Mouse (Mus musculus) heart, embryonic 14.5 days (tissue): Measurements from ENCODE around the gene Slc11a1. TPM values are rescaled to one million over a fixed set of nuclear protein-coding genes. Genes with fewer than 3 reads are reported as not detected.
"Not testable (repeated sequence)": the region's sequence is repeated elsewhere in the genome, so short reads cannot be mapped to it uniquely, and the experiment has no call there.

Experiments
- ATAC-seq: fragments of 200-750 bp; cut with Nextera tagmentation; 2 replicates; pipeline ENCODE4 v1.8.0; 2017; ENCODE audit warnings: low read depth, moderate TSS enrichment; ENCODE audit not compliant: insufficient number of reproducible peaks, insufficient read depth, low FRiP score
- H3K27ac ChIP-seq, 2 experiments: fragments of 200-500 bp in 1 of 2; fragments of 300-500 bp in 1 of 2; sonication (generic) in 1 of 2; replicated peaks in 1 of 2; 2 replicates each; pipeline ENCODE4 v1.5.1; 2012 to 2014; ENCODE audit warnings: low read depth in 2 of 2, low read length in 2 of 2, control low read depth in 1 of 2, mild to moderate bottlenecking in 1 of 2, mixed read lengths in 1 of 2; ENCODE audit not compliant: control insufficient read depth in 1 of 2, insufficient read depth in 1 of 2
- H3K27me3 ChIP-seq: fragments of 300-500 bp; sonication (generic); 2 replicates; pipeline ENCODE4 v1.6.1; 2014; ENCODE audit warnings: mild to moderate bottlenecking, low read length, control low read depth; ENCODE audit not compliant: control insufficient read depth, insufficient read depth
- H3K36me3 ChIP-seq: fragments of 300-500 bp; sonication (generic); 2 replicates; pipeline ENCODE4 v1.6.1; 2014; ENCODE audit warnings: mild to moderate bottlenecking, control low read depth, low read length, mixed read lengths; ENCODE audit not compliant: control insufficient read depth, insufficient read depth
- H3K4me1 ChIP-seq, 2 experiments: fragments of 200-500 bp in 1 of 2; fragments of 300-500 bp in 1 of 2; sonication (generic) in 1 of 2; 2 replicates each; pipeline ENCODE4 v1.6.1; 2012 to 2014; ENCODE audit warnings: low read length in 2 of 2, control low read depth in 1 of 2, mixed read lengths in 1 of 2; ENCODE audit not compliant: control insufficient read depth in 2 of 2, insufficient read depth in 2 of 2
- H3K4me2 ChIP-seq: fragments of 300-500 bp; sonication (generic); 2 replicates; pipeline ENCODE4 v1.6.1; 2014; ENCODE audit warnings: mild to moderate bottlenecking, low read length
- H3K4me3 ChIP-seq, 2 experiments: fragments of 200-500 bp in 1 of 2; fragments of 300-500 bp in 1 of 2; sonication (generic) in 1 of 2; 2 replicates each; pipeline ENCODE4 v1.5.1; 2012 to 2014; ENCODE audit warnings: low read length in 2 of 2, mild to moderate bottlenecking in 2 of 2, control low read depth in 1 of 2, low read depth in 1 of 2, moderate library complexity in 1 of 2; ENCODE audit not compliant: control insufficient read depth in 1 of 2, insufficient read depth in 1 of 2
- H3K9ac ChIP-seq: fragments of 300-500 bp; sonication (generic); 2 replicates; pipeline ENCODE4 v1.6.1; 2014; ENCODE audit warnings: mild to moderate bottlenecking, low read length
- H3K9me3 ChIP-seq: fragments of 300-500 bp; sonication (generic); 2 replicates; pipeline ENCODE4 v1.6.1; 2016; ENCODE audit warnings: low read length, control low read depth; ENCODE audit not compliant: control insufficient read depth
- WGBS: fragments of 180-500 bp; shearing (Covaris S2); extraction: QIAGEN DNeasy Blood & Tissue Kit; methylation state at CpG from one replicate; pipeline ENCODE4 v1.1.7; 2014; 5-methylcytosine and 5-hydroxymethylcytosine counted together
- polyA plus RNA-seq: library from polyadenylated mRNA; unstranded; fragments of >200 nt; fragmentation: Nextera tagmentation; extraction: Ambion mirVana; gene quantifications from 2 replicates; pipeline ENCODE4 v1.2.1, GENCODE M21; 2014

Gene Slc11a1
- polyA plus RNA-seq, 1 experiment from 2014 or later: 4.4 TPM

DNA sequence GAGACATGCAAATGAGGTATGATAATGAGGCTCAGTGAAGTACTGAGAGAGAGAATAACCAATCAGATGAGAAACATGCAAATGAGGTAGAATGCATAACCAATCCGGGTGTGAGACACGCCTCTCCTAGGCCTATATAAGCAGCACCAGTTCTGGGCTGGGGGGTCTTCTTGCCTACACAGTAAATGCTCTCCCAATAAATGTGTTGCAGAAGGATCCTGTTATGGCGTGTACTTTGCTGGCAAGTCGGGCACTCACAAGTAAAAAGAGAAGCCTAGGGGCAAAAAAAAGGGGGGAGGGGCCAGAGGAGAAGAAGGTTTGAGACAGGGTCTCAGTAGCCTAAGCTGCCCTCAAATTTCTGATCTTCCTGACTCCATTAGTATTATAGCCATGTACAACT lies 34.0 kb upstream of the Slc11a1 start:
- WGBS: 92% methylated on average over 4 of the region's 4 CpGs
- not testable (repeated sequence) for H3K27ac ChIP-seq, H3K36me3 ChIP-seq, H3K4me3 ChIP-seq, ATAC-seq, H3K9me3 ChIP-seq, H3K9ac ChIP-seq, H3K27me3 ChIP-seq, H3K4me2 ChIP-seq
- peaks cover 12 to 20% of the 10 kb centered on the region in 2 experiments for H3K4me1 ChIP-seq

DNA sequence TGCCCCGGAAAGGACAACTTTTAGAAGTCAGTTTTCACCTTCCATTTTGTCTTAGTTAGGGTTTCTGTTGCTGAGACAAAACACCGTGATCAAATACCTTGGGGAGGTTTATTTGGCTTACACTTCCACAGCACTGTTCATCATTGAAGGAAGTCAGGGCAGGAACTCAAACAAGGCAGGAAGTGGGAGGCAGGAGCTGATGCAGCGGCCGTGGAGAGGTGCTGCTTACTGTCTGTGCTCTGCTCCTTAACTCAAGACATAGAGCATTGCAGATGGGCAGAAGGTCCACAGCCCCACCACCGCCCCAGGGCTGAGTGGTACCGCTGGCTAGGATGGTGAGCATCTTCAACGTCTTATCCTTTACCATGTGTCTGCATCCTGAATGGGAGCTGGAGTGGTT lies 33.1 kb upstream of the Slc11a1 start:
- no peak for ATAC-seq
- H3K9ac ChIP-seq: no peak overlapping the region
- H3K4me1 ChIP-seq: peaks cover 10 to 17% of the 10 kb centered on the region in 2 experiments
- H3K36me3 ChIP-seq: no peaks in the 10 kb centered on the region
- no peaks in the 10 kb centered on the region for H3K27me3 ChIP-seq
- no peak overlapping the region for H3K27ac ChIP-seq
- 78% methylated on average over 7 of the region's 7 CpGs for WGBS
- H3K4me3 ChIP-seq: no peak overlapping the region
- H3K9me3 ChIP-seq: no peaks in the 10 kb centered on the region
- H3K4me2 ChIP-seq: no peak overlapping the region

- no peak overlapping the region for H3K27ac ChIP-seq
Observed at GRCm38 (mm10) chr1:74342308-74342707, 32.7 kb upstream of the Slc11a1 start.

DNA sequence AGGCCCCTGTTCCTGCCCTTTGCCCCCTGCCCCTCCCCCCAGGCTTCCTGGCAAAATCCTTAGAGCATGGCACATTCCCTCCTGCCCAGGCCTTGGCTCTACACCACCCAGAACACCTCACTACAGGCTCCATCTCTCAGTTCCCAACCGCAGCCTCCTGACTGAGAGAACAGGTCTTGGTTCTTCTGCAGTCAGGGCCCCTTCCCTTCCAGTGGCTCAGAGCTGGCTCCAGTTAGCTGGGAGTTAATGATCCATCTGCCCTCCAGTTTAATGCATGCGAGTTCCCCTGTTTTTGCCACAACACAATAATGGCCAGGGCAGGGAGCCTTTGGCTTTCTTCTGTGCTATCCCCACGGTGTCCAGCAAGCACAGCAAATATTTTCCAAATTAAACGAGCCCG lies 31.8 kb upstream of the Slc11a1 start:
- Histone ChIP-seq H3K9me3 (no peaks in the 10 kb centered on the region), H3K9ac (no peak overlapping the region), H3K27me3 (no peaks in the 10 kb centered on the region), H3K4me1 (peaks cover 1 to 6% of the 10 kb centered on the region in 2 experiments; a peak in 3 of 4 replicates), H3K36me3 (peaks cover 5% of the 10 kb centered on the region; the same call in 1 of the 2 replicates), H3K27ac (no peak overlapping the region), H3K4me2 (no peak overlapping the region), H3K4me3 (no peak overlapping the region)
- ATAC-seq: no peak
- 78% methylated on average over 5 of the region's 5 CpGs for WGBS

More at GRCm38 (mm10) chr1:74342308-74342707, 32.7 kb upstream of the Slc11a1 start:
- WGBS: 85% methylated on average over 1 of the region's 1 CpGs
- H3K9me3 ChIP-seq: no peaks in the 10 kb centered on the region
- no peak overlapping the region for H3K4me2 ChIP-seq
- H3K36me3 ChIP-seq: no peaks in the 10 kb centered on the region; the same call in 1 of the 2 replicates
- peaks cover 6 to 13% of the 10 kb centered on the region in 2 experiments for H3K4me1 ChIP-seq
- no peak for ATAC-seq
- H3K4me3 ChIP-seq: no peak overlapping the region
- H3K9ac ChIP-seq: no peak overlapping the region
- H3K27me3 ChIP-seq: no peaks in the 10 kb centered on the region

DNA sequence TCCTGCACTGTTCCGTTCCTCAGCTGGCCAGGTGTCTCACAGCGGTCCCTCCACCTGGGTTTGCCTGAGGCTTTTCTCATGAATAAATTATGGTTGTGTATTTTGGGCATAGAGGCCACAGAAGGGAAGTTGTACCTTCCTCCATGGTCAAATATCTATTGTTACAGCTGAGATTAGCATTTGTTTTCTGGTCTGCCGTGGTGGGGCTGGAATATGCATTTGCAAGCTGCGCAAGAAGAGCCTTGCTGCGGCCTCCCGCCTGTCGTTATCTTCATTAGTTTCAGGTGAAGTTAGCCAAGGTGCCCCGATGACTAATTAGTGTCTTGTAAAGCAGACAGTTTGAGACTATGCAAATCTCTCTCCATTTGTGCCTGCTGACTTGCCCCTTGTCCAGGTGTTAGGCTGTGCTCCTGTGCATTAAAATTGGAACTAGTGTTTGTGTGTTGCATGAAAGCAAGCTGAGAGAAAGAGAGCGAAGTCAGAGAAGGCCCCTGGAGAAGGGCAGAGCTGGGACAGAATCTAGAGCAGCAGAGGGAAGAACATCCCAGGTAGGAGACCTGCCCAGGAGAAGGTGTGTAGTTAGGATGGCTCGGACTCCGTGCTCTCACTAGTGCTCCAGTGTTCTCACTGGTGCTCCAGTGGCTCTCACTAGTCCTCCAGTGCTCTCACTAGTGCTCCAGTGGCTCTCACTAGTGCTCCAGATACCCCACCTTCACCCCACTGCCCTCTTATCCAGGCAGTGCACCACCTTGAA lies 30.7 kb upstream of the Slc11a1 start:
- no peak overlapping the region for H3K27ac ChIP-seq
- WGBS: 84% methylated on average over 11 of the region's 11 CpGs
- H3K36me3 ChIP-seq: peaks cover 14% of the 10 kb centered on the region

DNA sequence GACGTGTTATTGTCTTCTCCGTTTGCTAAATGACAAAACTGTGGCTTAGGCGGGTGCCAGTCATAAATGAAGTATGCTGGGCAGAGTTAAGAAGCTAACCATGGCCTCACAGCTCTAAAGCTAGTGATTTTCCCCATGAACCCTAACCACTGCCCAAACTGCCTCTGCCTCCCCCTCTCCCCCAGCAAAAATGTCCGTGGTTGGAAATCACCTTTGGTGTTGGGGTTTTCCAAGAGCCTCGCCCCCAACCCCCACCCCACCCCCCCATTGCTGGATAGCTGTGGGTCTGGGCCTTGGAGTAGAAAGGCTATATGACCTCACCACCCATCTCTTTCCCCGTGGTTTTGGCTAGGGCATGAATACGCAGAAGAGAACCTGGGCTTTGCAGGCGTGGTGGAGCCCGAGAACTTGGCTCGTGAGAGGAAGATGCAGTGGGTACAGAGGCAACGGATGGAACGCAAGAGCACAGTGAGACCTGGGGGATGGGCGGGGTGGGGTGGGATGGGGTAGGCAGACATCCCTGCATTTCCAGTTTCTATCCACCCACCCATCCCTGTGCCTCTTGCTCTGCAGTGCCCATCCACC lies 23.7 kb upstream of the Slc11a1 start:
- no peaks in the 10 kb centered on the region for H3K27me3 ChIP-seq
- H3K9ac ChIP-seq: no peak overlapping the region
- peaks cover 52% of the 10 kb centered on the region for H3K36me3 ChIP-seq
- H3K27ac ChIP-seq: no peak overlapping the region
- WGBS: 90% methylated on average over 13 of the region's 13 CpGs
- no peak for ATAC-seq
- H3K4me2 ChIP-seq: no peak overlapping the region
- H3K4me3 ChIP-seq: no peak overlapping the region
- no peaks in the 10 kb centered on the region for H3K9me3 ChIP-seq
- H3K4me1 ChIP-seq: peaks cover 2% of the 10 kb centered on the region in 2 experiments; a peak in 2 of 4 replicates

More for the DNA sequence above, 30.7 kb upstream of the Slc11a1 start:
- Histone ChIP-seq H3K4me2 (no peak overlapping the region), H3K4me3 (no peak overlapping the region), H3K4me1 (peaks cover 0 to 6% of the 10 kb centered on the region in 2 experiments; a peak in 3 of 4 replicates), H3K27me3 (no peaks in the 10 kb centered on the region), H3K9ac (no peak overlapping the region), H3K9me3 (no peaks in the 10 kb centered on the region)
- ATAC-seq: no peak

GRCm38 (mm10) chr1:74352532-74353096 lies 22.4 kb upstream of the Slc11a1 start:
- Histone ChIP-seq H3K4me2 (no peak overlapping the region), H3K27me3 (no peaks in the 10 kb centered on the region), H3K27ac (peak overlapping the region; percentile 34 to 55; a peak in 3 of 4 replicates), H3K9me3 (no peaks in the 10 kb centered on the region), H3K9ac (no peak overlapping the region), H3K36me3 (peaks cover 49% of the 10 kb centered on the region), H3K4me3 (no peak overlapping the region), H3K4me1 (peaks cover 2% of the 10 kb centered on the region in 2 experiments; a peak in 2 of 4 replicates)
- 48% methylated on average over 5 of the region's 5 CpGs for WGBS
- ATAC-seq: peak; percentile 40
